Mouse (Mus musculus): ENCODE results near the gene Akap8.

GRCm38 (mm10) chr17:32267617-32268016 is 53.4 kb downstream of the Akap8 start:
- TF ChIP-seq POLR2A (IDR thresholded peaks at IDR 0.05; ENCODE audit: borderline replicate concordance, extremely low read depth, low read depth, low read length) (no peak), CTCF (IDR thresholded peaks at IDR 0.05; ENCODE audit: insufficient read depth, low read length) (no peak)

Measured in lung, adult 2 months (tissue).